Mouse (Mus musculus) olfactory bulb, adult 2 months (tissue): ENCODE data around the gene Krtap13.

Source experiments
- CTCF ChIP-seq: fragments of 200-500 bp; IDR thresholded peaks from 2 replicates; pipeline ENCODE4 v1.5.1; 2012; ENCODE audit warnings: low read depth, mild to moderate bottlenecking, low read length, moderate library complexity; ENCODE audit not compliant: insufficient read depth
- POLR2A ChIP-seq: fragments of 200-500 bp; IDR thresholded peaks from 2 replicates; pipeline ENCODE4 v1.6.1; 2012; ENCODE audit warnings: mild to moderate bottlenecking, low read depth, low read length, moderate library complexity; ENCODE audit not compliant: insufficient read depth

DNA sequence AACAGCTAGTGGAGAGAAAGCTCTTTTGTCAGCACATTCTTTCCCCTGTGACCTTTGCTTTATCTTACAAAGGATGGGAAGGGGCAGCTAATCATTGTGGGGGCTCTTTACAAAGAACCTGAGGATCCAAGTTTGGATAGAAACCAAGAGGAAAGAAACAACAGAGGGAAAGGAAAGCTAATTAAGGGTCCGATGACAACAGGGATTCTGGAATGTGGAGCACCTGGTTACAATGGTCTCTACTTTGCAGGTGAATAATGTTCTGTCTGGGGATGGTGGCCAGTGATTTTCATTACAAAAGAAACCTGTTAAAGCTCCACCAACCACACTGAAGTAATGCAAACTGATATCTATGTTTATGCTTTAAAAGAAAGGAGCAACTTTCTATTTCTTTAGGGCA, 31.4 kb downstream of the Krtap13 start:
- TF ChIP-seq POLR2A (no peak), CTCF (no peak)
